Mouse (Mus musculus): ENCODE data around the gene Itpk1. TPM values are rescaled to one million over a fixed set of nuclear protein-coding genes. Genes with fewer than 3 reads are reported as not detected.

Gene Itpk1
- polyA plus RNA-seq, 1 experiment from 2014 or later: 20.8 TPM

MicroRNAs encoded within 50 kb of the gene (microRNA counts, 519-probe panel; counts per million panel counts)
- microRNA mmu-miR-1936: 31.7 counts per million

Small RNA genes within 50 kb of the gene (microRNA-seq; reads per million reads assigned to microRNA genes)
- not detected for gene Mir1936

Other genes with a start within 250 kb of the Itpk1 start
- 35.2 and 38.5 TPM in 2 replicates for gene Golga5, start 235.8 kb downstream of the Itpk1 start, polyA plus RNA-seq (2015; fragmentation: Nextera tagmentation; extraction: Ambion mirVana)
- gene Chga, start 150.0 kb downstream of the Itpk1 start, polyA plus RNA-seq (2015; fragmentation: Nextera tagmentation; extraction: Ambion mirVana): 6.1 and 30.2 TPM in 2 replicates
- gene Moap1, start 38.7 kb upstream of the Itpk1 start, polyA plus RNA-seq (2015; fragmentation: Nextera tagmentation; extraction: Ambion mirVana): 24.5 and 25.4 TPM in 2 replicates
- gene Tmem251, start 38.8 kb upstream of the Itpk1 start, polyA plus RNA-seq (2015; fragmentation: Nextera tagmentation; extraction: Ambion mirVana): 10.0 and 10.8 TPM in 2 replicates
- gene Gm28051, start 52.8 kb upstream of the Itpk1 start, polyA plus RNA-seq (2015; fragmentation: Nextera tagmentation; extraction: Ambion mirVana): not detected in 2 replicates
- 33.7 and 38.7 TPM in 2 replicates for gene Gon7, start 52.9 kb upstream of the Itpk1 start, polyA plus RNA-seq (2015; fragmentation: Nextera tagmentation; extraction: Ambion mirVana)
- gene Ubr7, start 53.0 kb upstream of the Itpk1 start, polyA plus RNA-seq (2015; fragmentation: Nextera tagmentation; extraction: Ambion mirVana): 42.4 and 44.5 TPM in 2 replicates
- 24.7 and 26.0 TPM in 2 replicates for gene Gm20604, start 53.7 kb upstream of the Itpk1 start, polyA plus RNA-seq (2015; fragmentation: Nextera tagmentation; extraction: Ambion mirVana)
- gene Btbd7, start 173.5 kb upstream of the Itpk1 start, polyA plus RNA-seq (2015; fragmentation: Nextera tagmentation; extraction: Ambion mirVana): 18.5 and 19.1 TPM in 2 replicates
- not detected in 2 replicates for gene Cox8c, start 194.4 kb upstream of the Itpk1 start, polyA plus RNA-seq (2015; fragmentation: Nextera tagmentation; extraction: Ambion mirVana)
- 0.19 and 0.25 TPM in 2 replicates for gene Unc79, start 243.9 kb upstream of the Itpk1 start, polyA plus RNA-seq (2015; fragmentation: Nextera tagmentation; extraction: Ambion mirVana)